Mouse (Mus musculus): Measurements from ENCODE around the gene Fam186b. TPM values are rescaled to one million over a fixed set of nuclear protein-coding genes. Genes with fewer than 3 reads are reported as not detected.
A peak's percentile ranks its signal among the peaks of the same experiment; 100 is the strongest.

Gene Fam186b
- polyA plus RNA-seq (2014; fragmentation: Nextera tagmentation; extraction: Ambion mirVana): 0.07 TPM in 1 of 2 replicates, not detected in the other

GRCm38 (mm10) chr15:99295484-99295981, at the start of gene Fam186b:
Fam186b (minus strand) TSS chr15:99295888.
- H3K4me3 ChIP-seq (ENCODE audit: low read depth, low read length): peak within 1 kb of the TSS; percentile 70
- no peaks in the 10 kb centered on the region for H3K9me3 ChIP-seq (ENCODE audit: control insufficient read depth, low read length)
- peaks cover 2% of the 10 kb centered on the region; the same call in 1 of the 2 replicates for H3K4me1 ChIP-seq (ENCODE audit: control insufficient read depth, insufficient read depth, low read length)
- peak within 1 kb of the TSS; percentile 77 for H3K4me2 ChIP-seq (ENCODE audit: low read depth)
- no peaks in the 10 kb centered on the region for H3K27me3 ChIP-seq (ENCODE audit: control insufficient read depth, insufficient read depth, low read length)
- peak within 1 kb of the TSS; percentile 75 for H3K27ac ChIP-seq (ENCODE audit: low read depth, low read length)
- H3K36me3 ChIP-seq (ENCODE audit: control insufficient read depth, insufficient read depth, low read length): no peaks in the 10 kb centered on the region
- under 1% methylated on average over 15 of the region's 17 CpGs for WGBS
- ATAC-seq (ENCODE audit: insufficient read depth, low FRiP score, low TSS enrichment) (peak; percentile 54; the same call in 1 of the 2 replicates), DNase-seq (ENCODE audit: low spot score) (peak; percentile 57)
- peak within 1 kb of the TSS; percentile 77 for H3K9ac ChIP-seq (ENCODE audit: low read length)

GRCm38 (mm10) chr15:99344961-99345360, 49.3 kb upstream of the Fam186b start:
- no peak for ATAC-seq (ENCODE audit: insufficient read depth, low FRiP score, low TSS enrichment)

GRCm38 (mm10) chr15:99344148-99344870, 48.6 kb upstream of the Fam186b start:
- ATAC-seq (ENCODE audit: insufficient read depth, low FRiP score, low TSS enrichment): no peak
- Histone ChIP-seq H3K4me1 (ENCODE audit: control insufficient read depth, insufficient read depth, low read length) (peaks cover 13% of the 10 kb centered on the region; the same call in 1 of the 2 replicates), H3K4me3 (ENCODE audit: low read depth, low read length) (no peak overlapping the region), H3K4me2 (ENCODE audit: low read depth) (no peak overlapping the region), H3K36me3 (ENCODE audit: control insufficient read depth, insufficient read depth, low read length) (no peaks in the 10 kb centered on the region), H3K9ac (ENCODE audit: low read length) (no peak overlapping the region), H3K27me3 (ENCODE audit: control insufficient read depth, insufficient read depth, low read length) (no peaks in the 10 kb centered on the region), H3K27ac (ENCODE audit: low read depth, low read length) (no peak overlapping the region; the same call in 1 of the 2 replicates), H3K9me3 (ENCODE audit: control insufficient read depth, low read length) (no peaks in the 10 kb centered on the region)
- no peak for DNase-seq (ENCODE audit: low spot score)
- 67% methylated on average over 8 of the region's 8 CpGs for WGBS

More at GRCm38 (mm10) chr15:99344961-99345360, 49.3 kb upstream of the Fam186b start:
- Histone ChIP-seq H3K36me3 (ENCODE audit: control insufficient read depth, insufficient read depth, low read length) (no peaks in the 10 kb centered on the region), H3K4me1 (ENCODE audit: control insufficient read depth, insufficient read depth, low read length) (peaks cover 15% of the 10 kb centered on the region; the same call in 1 of the 2 replicates), H3K27me3 (ENCODE audit: control insufficient read depth, insufficient read depth, low read length) (no peaks in the 10 kb centered on the region), H3K9ac (ENCODE audit: low read length) (no peak overlapping the region), H3K27ac (ENCODE audit: low read depth, low read length) (no peak overlapping the region), H3K4me3 (ENCODE audit: low read depth, low read length) (no peak overlapping the region), H3K9me3 (ENCODE audit: control insufficient read depth, low read length) (no peaks in the 10 kb centered on the region), H3K4me2 (ENCODE audit: low read depth) (no peak overlapping the region)
- WGBS: 74% methylated on average over 4 of the region's 4 CpGs
- DNase-seq (ENCODE audit: low spot score): no peak

DNA sequence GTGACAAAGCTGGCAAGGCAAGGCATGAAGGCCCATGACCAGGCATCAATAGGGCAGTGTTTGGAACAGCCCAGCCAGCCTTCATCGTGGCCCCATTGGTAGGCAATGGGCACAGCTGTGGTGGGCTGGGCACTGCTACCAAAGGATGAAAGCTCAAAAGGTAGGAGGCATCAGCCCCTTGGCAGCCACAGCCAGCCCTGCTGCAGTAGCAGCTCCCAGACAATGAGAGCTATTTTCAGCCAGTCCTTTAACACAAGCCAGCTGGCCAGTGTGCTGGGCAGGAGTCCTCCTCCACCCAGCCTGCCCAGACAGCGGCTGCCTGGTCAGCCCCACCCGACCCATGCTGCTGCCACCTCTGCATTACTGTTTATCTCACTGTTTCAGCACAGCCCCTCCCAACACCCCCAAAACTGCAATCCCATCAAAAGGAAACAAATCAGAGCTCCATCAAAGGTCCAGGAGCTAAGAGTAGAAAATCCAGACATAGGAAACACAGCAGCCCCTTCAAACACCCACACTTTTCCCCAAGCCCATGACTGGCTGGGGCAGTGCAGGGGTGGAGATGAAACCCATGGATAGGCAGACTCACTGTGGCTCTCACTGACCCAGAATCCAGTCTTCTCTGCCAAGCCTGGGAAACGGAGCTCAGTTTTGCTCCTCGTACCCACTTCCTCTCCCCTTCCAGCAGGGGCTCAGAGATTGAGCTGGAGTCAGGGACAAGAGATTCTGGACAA, 47.9 kb upstream of the Fam186b start:
- no peak for ATAC-seq (ENCODE audit: insufficient read depth, low FRiP score, low TSS enrichment)
- DNase-seq (ENCODE audit: low spot score): no peak
- Histone ChIP-seq H3K27ac (ENCODE audit: low read depth, low read length) (no peak overlapping the region; the same call in 1 of the 2 replicates), H3K27me3 (ENCODE audit: control insufficient read depth, insufficient read depth, low read length) (no peaks in the 10 kb centered on the region), H3K36me3 (ENCODE audit: control insufficient read depth, insufficient read depth, low read length) (no peaks in the 10 kb centered on the region), H3K9ac (ENCODE audit: low read length) (no peak overlapping the region), H3K4me2 (ENCODE audit: low read depth) (no peak overlapping the region), H3K4me3 (ENCODE audit: low read depth, low read length) (no peak overlapping the region), H3K4me1 (ENCODE audit: control insufficient read depth, insufficient read depth, low read length) (peaks cover 13% of the 10 kb centered on the region; the same call in 1 of the 2 replicates), H3K9me3 (ENCODE audit: control insufficient read depth, low read length) (no peaks in the 10 kb centered on the region)
- 68% methylated on average over 5 of the region's 5 CpGs for WGBS

DNA sequence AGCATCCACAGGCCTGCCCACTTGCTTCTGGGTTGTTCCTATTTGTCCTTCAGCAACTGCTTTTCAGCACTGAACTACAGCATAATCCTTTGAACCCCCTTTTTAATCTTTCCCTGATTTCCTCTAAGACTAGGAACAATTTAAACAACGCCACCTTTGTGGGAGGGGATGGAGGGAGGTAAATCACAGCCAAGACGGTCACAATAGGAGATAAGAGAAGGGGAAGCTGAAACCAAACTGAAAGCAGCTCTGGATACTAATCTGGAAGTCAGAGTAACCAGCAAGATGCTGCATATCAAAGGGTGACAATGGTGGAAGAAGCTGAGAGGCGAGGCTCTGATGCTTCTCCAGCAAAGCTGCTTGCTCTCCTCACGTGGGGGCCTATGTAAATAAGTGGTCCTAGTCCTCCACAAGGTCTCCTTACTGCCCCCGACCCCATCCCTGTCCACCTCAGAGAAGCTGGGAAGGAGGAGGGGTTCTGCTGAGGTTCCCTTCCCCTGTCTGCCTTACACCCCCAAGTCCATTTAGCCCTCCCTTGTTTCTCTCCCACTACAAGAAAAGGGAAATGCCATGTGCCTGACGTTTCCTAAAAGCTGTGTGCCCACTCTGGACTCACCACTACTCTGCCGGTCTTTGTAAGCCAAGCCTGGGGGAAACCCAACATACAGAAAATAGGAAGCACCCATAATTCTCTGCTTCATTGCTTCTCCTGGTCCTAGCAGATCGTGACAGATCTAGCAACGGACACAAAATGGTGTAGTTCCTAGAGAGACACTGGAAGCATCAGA, 46.7 kb upstream of the Fam186b start:
- Histone ChIP-seq H3K9ac (ENCODE audit: low read length) (no peak overlapping the region), H3K27ac (ENCODE audit: low read depth, low read length) (no peak overlapping the region), H3K4me3 (ENCODE audit: low read depth, low read length) (no peak overlapping the region), H3K4me1 (ENCODE audit: control insufficient read depth, insufficient read depth, low read length) (peaks cover 13% of the 10 kb centered on the region; the same call in 1 of the 2 replicates), H3K4me2 (ENCODE audit: low read depth) (no peak overlapping the region), H3K36me3 (ENCODE audit: control insufficient read depth, insufficient read depth, low read length) (no peaks in the 10 kb centered on the region), H3K9me3 (ENCODE audit: control insufficient read depth, low read length) (no peaks in the 10 kb centered on the region), H3K27me3 (ENCODE audit: control insufficient read depth, insufficient read depth, low read length) (no peaks in the 10 kb centered on the region)
- ATAC-seq (ENCODE audit: insufficient read depth, low FRiP score, low TSS enrichment) (no peak), DNase-seq (ENCODE audit: low spot score) (no peak)
- WGBS: 62% methylated on average over 9 of the region's 9 CpGs

GRCm38 (mm10) chr15:99341102-99341501, 45.4 kb upstream of the Fam186b start:
- Histone ChIP-seq H3K9ac (ENCODE audit: low read length) (no peak overlapping the region), H3K27me3 (ENCODE audit: control insufficient read depth, insufficient read depth, low read length) (no peaks in the 10 kb centered on the region), H3K4me3 (ENCODE audit: low read depth, low read length) (no peak overlapping the region), H3K27ac (ENCODE audit: low read depth, low read length) (no peak overlapping the region), H3K4me1 (ENCODE audit: control insufficient read depth, insufficient read depth, low read length) (peaks cover 15% of the 10 kb centered on the region; the same call in 1 of the 2 replicates), H3K4me2 (ENCODE audit: low read depth) (no peak overlapping the region), H3K36me3 (ENCODE audit: control insufficient read depth, insufficient read depth, low read length) (no peaks in the 10 kb centered on the region), H3K9me3 (ENCODE audit: control insufficient read depth, low read length) (no peaks in the 10 kb centered on the region)
- DNase-seq (ENCODE audit: low spot score) (no peak), ATAC-seq (ENCODE audit: insufficient read depth, low FRiP score, low TSS enrichment) (no peak)
- WGBS: 83% methylated on average over 3 of the region's 3 CpGs

- no peaks in the 10 kb centered on the region for H3K27me3 ChIP-seq (ENCODE audit: control insufficient read depth, insufficient read depth, low read length)
- H3K4me1 ChIP-seq (ENCODE audit: control insufficient read depth, insufficient read depth, low read length): peaks cover 15% of the 10 kb centered on the region; the same call in 1 of the 2 replicates
- no peaks in the 10 kb centered on the region for H3K36me3 ChIP-seq (ENCODE audit: control insufficient read depth, insufficient read depth, low read length)
- no peak overlapping the region for H3K4me2 ChIP-seq (ENCODE audit: low read depth)
- 58% methylated on average over 6 of the region's 6 CpGs for WGBS
- H3K9me3 ChIP-seq (ENCODE audit: control insufficient read depth, low read length): no peaks in the 10 kb centered on the region
- H3K9ac ChIP-seq (ENCODE audit: low read length): no peak overlapping the region
- ATAC-seq (ENCODE audit: insufficient read depth, low FRiP score, low TSS enrichment) (no peak), DNase-seq (ENCODE audit: low spot score) (no peak)
- no peak overlapping the region for H3K27ac ChIP-seq (ENCODE audit: low read depth, low read length)
- no peak overlapping the region for H3K4me3 ChIP-seq (ENCODE audit: low read depth, low read length)
These were observed 44.0 kb upstream of the Fam186b start for GRCm38 (mm10) chr15:99339669-99340068.

- WGBS: 79% methylated on average over 2 of the region's 2 CpGs
- Histone ChIP-seq H3K4me1 (ENCODE audit: control insufficient read depth, insufficient read depth, low read length) (peaks cover 12% of the 10 kb centered on the region; the same call in 1 of the 2 replicates), H3K36me3 (ENCODE audit: control insufficient read depth, insufficient read depth, low read length) (no peaks in the 10 kb centered on the region), H3K4me2 (ENCODE audit: low read depth) (no peak overlapping the region), H3K27ac (ENCODE audit: low read depth, low read length) (no peak overlapping the region), H3K9me3 (ENCODE audit: control insufficient read depth, low read length) (no peaks in the 10 kb centered on the region), H3K4me3 (ENCODE audit: low read depth, low read length) (no peak overlapping the region), H3K9ac (ENCODE audit: low read length) (no peak overlapping the region), H3K27me3 (ENCODE audit: control insufficient read depth, insufficient read depth, low read length) (no peaks in the 10 kb centered on the region)
- DNase-seq (ENCODE audit: low spot score): no peak
- ATAC-seq (ENCODE audit: insufficient read depth, low FRiP score, low TSS enrichment): no peak
These were observed 43.2 kb upstream of the Fam186b start for GRCm38 (mm10) chr15:99338916-99339315.
